Mouse (Mus musculus): Measurements from ENCODE around the gene Tmem189. TPM values are rescaled to one million over a fixed set of nuclear protein-coding genes. Genes with fewer than 3 reads are reported as not detected.

Tmem189 gene
- polyA plus RNA-seq, 1 experiment from 2014 or later, result 41.9 TPM

GRCm38 (mm10) chr2:167715008-167715407, 25.4 kb upstream of the Tmem189 start:
- Histone ChIP-seq H3K4me1 (replicated peaks) (no peaks in the 10 kb centered on the region), H3K36me3 (no peaks in the 10 kb centered on the region), H3K4me2 (no peak overlapping the region), H3K9ac (no peak overlapping the region), H3K9me3 (no peaks in the 10 kb centered on the region), H3K27ac (replicated peaks) (no peak overlapping the region), H3K4me3 (no peak overlapping the region), H3K27me3 (no peaks in the 10 kb centered on the region)
- no peak for ATAC-seq (ENCODE audit: low read depth)
- WGBS, result 68% methylated on average over 6 of the region's 6 CpGs

DNA sequence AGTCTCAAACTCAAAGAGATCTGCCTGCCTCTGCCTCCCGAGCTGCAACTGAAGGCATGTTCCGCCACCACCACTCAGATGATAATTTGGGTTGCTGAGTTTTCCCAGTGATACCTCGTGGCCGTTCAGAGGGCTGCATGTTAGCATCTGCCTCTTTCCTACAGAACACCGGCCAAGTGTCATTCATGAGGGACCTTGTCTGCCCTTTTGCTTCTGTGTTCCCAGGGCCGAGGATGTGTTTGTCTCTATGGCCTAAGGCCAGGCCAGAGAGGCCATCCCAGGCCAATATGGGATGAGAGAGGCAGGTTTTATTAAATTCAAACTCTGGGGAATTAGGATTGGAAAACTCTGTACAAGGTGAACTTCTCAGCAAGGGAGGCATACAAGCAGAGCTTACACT, 24.7 kb upstream of the Tmem189 start:
- WGBS, result 94% methylated on average over 6 of the region's 6 CpGs
- no peak overlapping the region for H3K9ac ChIP-seq
- no peaks in the 10 kb centered on the region for H3K27me3 ChIP-seq
- H3K4me2 ChIP-seq, result no peak overlapping the region
- no peak overlapping the region for H3K27ac ChIP-seq (replicated peaks)
- H3K36me3 ChIP-seq, result no peaks in the 10 kb centered on the region
- H3K4me1 ChIP-seq (replicated peaks), result no peaks in the 10 kb centered on the region
- H3K9me3 ChIP-seq, result no peaks in the 10 kb centered on the region
- ATAC-seq (ENCODE audit: low read depth), result no peak
- H3K4me3 ChIP-seq, result no peak overlapping the region

DNA sequence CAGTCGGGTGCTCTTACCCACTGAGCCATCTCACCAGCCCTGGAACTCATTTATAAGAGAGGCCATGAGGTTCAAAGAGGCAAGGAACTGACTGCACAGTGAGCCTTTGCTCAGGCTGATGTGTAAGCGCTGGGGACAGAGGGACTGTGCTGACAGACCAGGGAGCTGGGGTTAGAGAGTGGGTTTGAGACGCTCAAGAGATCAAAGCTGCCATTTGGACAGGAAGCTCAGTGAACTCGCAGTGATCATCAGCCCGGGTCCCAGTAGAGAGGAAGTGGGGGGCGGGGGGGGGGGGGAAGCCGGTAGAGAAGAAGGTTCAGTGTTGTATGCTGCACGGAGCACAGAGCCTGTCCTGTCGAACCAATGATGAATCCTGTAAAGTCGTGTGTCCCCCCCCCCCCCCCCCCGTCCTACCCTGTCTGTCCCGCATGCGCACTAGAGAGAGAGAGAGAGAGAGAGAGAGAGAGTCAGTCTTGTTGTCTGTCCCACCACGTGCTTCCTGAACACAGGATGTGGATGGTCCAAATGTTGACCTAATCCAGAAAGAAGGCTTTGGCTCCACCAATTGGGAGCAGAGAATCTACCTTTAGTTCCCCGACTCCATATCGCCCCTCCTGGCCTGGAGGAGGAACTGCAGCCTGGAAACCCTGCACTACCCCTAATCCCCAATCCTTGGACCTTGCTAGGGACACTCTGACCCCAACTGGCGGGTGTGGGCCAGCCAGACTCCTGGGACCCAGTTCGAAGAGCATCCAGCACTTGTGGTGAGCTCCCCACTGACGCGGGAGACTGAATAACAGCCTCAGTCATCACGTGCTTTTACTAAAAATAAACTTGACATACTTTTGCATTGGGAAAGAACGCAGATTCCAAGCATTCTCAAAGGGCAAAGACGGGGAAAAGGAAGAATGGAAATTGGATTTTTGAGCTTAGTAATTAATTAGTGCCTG, 23.5 kb upstream of the Tmem189 start:
- no peaks in the 10 kb centered on the region for H3K27me3 ChIP-seq
- no peak for ATAC-seq (ENCODE audit: low read depth)
- H3K4me3 ChIP-seq, result no peak overlapping the region
- no peak overlapping the region for H3K9ac ChIP-seq
- H3K4me2 ChIP-seq, result no peak overlapping the region
- H3K36me3 ChIP-seq, result no peaks in the 10 kb centered on the region
- H3K9me3 ChIP-seq, result no peaks in the 10 kb centered on the region
- no peak overlapping the region for H3K27ac ChIP-seq (replicated peaks)
- WGBS, result 82% methylated on average over 21 of the region's 23 CpGs
- no peaks in the 10 kb centered on the region for H3K4me1 ChIP-seq (replicated peaks)

GRCm38 (mm10) chr2:167710574-167710973, 21.0 kb upstream of the Tmem189 start:
- Histone ChIP-seq H3K27me3 (no peaks in the 10 kb centered on the region), H3K9ac (no peak overlapping the region), H3K4me1 (replicated peaks) (0 out of 2 replicates have a peak, but pooled peaks cover 6% of the 10 kb centered on the region), H3K36me3 (no peaks in the 10 kb centered on the region), H3K4me3 (no peak overlapping the region), H3K9me3 (no peaks in the 10 kb centered on the region), H3K4me2 (no peak overlapping the region), H3K27ac (replicated peaks) (no peak overlapping the region)
- ATAC-seq (ENCODE audit: low read depth), result no peak
- 54% methylated on average over 6 of the region's 6 CpGs for WGBS

- ATAC-seq (ENCODE audit: low read depth), result no peak
- 70% methylated on average over 6 of the region's 6 CpGs for WGBS
- no peak overlapping the region for H3K4me3 ChIP-seq
Observed at GRCm38 (mm10) chr2:167709969-167710368, 20.3 kb upstream of the Tmem189 start.

GRCm38 (mm10) chr2:167708373-167708772, 18.8 kb upstream of the Tmem189 start:
- Histone ChIP-seq H3K9me3 (no peaks in the 10 kb centered on the region), H3K4me1 (replicated peaks) (0 out of 2 replicates have a peak, but pooled peaks cover 6% of the 10 kb centered on the region), H3K9ac (no peak overlapping the region), H3K27ac (replicated peaks) (no peak overlapping the region), H3K27me3 (no peaks in the 10 kb centered on the region), H3K4me3 (no peak overlapping the region), H3K36me3 (no peaks in the 10 kb centered on the region), H3K4me2 (no peak overlapping the region)
- WGBS, result 67% methylated on average over 15 of the region's 15 CpGs
- no peak for ATAC-seq (ENCODE audit: low read depth)

More at GRCm38 (mm10) chr2:167709969-167710368, 20.3 kb upstream of the Tmem189 start:
- Histone ChIP-seq H3K27ac (replicated peaks) (no peak overlapping the region), H3K4me1 (replicated peaks) (0 out of 2 replicates have a peak, but pooled peaks cover 6% of the 10 kb centered on the region), H3K4me2 (no peak overlapping the region), H3K27me3 (no peaks in the 10 kb centered on the region), H3K36me3 (no peaks in the 10 kb centered on the region), H3K9me3 (no peaks in the 10 kb centered on the region), H3K9ac (no peak overlapping the region)

DNA sequence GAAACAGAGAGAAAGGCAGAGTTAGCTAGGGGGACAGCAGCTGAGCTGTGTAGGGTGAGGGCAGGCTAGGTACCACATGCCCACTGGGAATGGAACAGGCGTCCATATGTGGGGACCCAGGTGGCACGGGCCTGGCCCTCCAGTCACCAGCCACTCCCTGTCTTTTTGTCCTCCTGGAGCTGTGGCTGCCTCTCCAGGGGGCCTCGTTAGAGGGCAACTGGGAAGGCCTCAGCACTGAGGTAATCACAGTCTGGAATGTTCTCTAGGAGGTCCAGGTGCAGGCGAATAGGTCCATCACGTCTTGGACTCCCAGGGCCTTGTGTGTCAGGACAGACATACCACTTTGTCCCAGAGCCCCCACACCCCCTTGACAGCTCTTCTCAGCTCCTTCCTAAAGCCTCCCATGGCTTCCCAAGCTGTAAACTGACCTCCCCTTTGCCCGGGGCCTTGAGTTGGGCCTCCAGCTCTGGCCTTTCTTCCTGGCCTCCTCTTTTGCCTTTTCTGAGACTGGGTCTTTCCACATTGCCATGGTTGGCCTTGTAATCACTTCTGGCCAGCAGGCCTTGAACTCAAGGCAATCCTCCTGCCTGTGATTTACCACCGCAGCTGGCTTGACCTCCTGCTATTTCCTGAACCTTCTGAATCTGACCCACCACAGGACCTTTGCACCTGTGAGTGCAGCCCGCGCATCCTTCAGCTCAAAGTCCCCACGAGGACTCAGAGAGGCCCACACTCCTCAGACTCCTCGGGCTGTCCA, 16.7 kb upstream of the Tmem189 start:
- no peak for ATAC-seq (ENCODE audit: low read depth)
- H3K27ac ChIP-seq (replicated peaks), result no peak overlapping the region
- 71% methylated on average over 11 of the region's 11 CpGs for WGBS
- H3K27me3 ChIP-seq, result no peaks in the 10 kb centered on the region
- H3K36me3 ChIP-seq, result no peaks in the 10 kb centered on the region
- H3K9ac ChIP-seq, result no peak overlapping the region
- H3K4me2 ChIP-seq, result no peak overlapping the region
- H3K4me1 ChIP-seq (replicated peaks), result 0 out of 2 replicates have a peak, but pooled peaks cover 6% of the 10 kb centered on the region
- no peak overlapping the region for H3K4me3 ChIP-seq
- no peaks in the 10 kb centered on the region for H3K9me3 ChIP-seq

- WGBS, result 88% methylated on average over 4 of the region's 4 CpGs
- Histone ChIP-seq H3K27ac (replicated peaks) (no peak overlapping the region), H3K36me3 (no peaks in the 10 kb centered on the region), H3K4me3 (no peak overlapping the region), H3K27me3 (no peaks in the 10 kb centered on the region), H3K4me2 (no peak overlapping the region), H3K9ac (no peak overlapping the region), H3K4me1 (replicated peaks) (0 out of 2 replicates have a peak, but pooled peaks cover 6% of the 10 kb centered on the region), H3K9me3 (no peaks in the 10 kb centered on the region)
- ATAC-seq (ENCODE audit: low read depth), result no peak
Observed at GRCm38 (mm10) chr2:167704409-167704808, 14.8 kb upstream of the Tmem189 start.

- Histone ChIP-seq H3K27me3 (no peaks in the 10 kb centered on the region), H3K36me3 (no peaks in the 10 kb centered on the region), H3K4me2 (no peak overlapping the region), H3K27ac (replicated peaks) (no peak overlapping the region), H3K4me3 (no peak overlapping the region), H3K4me1 (replicated peaks) (0 out of 2 replicates have a peak, but pooled peaks cover 6% of the 10 kb centered on the region), H3K9me3 (no peaks in the 10 kb centered on the region), H3K9ac (no peak overlapping the region)
- no peak for ATAC-seq (ENCODE audit: low read depth)
- WGBS, result 80% methylated on average over 6 of the region's 6 CpGs
Observed at GRCm38 (mm10) chr2:167702126-167702525, 12.5 kb upstream of the Tmem189 start.

DNA sequence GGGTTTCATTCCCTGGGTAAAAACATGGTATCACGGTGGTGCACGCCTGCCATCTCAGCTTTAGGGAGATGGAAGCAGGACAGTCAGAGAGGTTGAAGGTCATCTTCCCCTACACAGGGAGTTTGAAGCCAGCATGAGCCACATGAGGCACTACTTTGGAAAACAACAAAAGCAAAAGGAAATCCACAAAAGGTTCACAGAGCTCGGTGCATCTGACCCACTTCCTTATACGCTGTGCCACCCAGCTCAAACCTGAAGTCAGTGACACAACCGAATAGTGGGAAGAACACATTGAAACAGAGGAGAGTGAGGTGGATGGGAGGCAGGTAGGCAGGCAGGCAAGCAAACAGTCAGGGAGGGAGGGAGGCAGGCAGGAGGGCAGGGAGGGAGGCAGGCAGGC, 11.8 kb upstream of the Tmem189 start:
- no peak overlapping the region for H3K4me3 ChIP-seq
- no peak overlapping the region for H3K27ac ChIP-seq (replicated peaks)
- H3K9me3 ChIP-seq, result no peaks in the 10 kb centered on the region
- H3K4me2 ChIP-seq, result no peak overlapping the region
- no peaks in the 10 kb centered on the region for H3K27me3 ChIP-seq
- 0 out of 2 replicates have a peak, but pooled peaks cover 6% of the 10 kb centered on the region for H3K4me1 ChIP-seq (replicated peaks)
- 70% methylated on average over 5 of the region's 5 CpGs for WGBS
- H3K36me3 ChIP-seq, result no peaks in the 10 kb centered on the region
- H3K9ac ChIP-seq, result no peak overlapping the region
- ATAC-seq (ENCODE audit: low read depth), result no peak

GRCm38 (mm10) chr2:167700018-167700417, 10.4 kb upstream of the Tmem189 start:
- Histone ChIP-seq H3K27ac (replicated peaks) (no peak overlapping the region), H3K4me2 (no peak overlapping the region), H3K9me3 (peaks cover 5% of the 10 kb centered on the region), H3K36me3 (no peaks in the 10 kb centered on the region), H3K4me1 (replicated peaks) (no peaks in the 10 kb centered on the region), H3K27me3 (no peaks in the 10 kb centered on the region), H3K4me3 (no peak overlapping the region), H3K9ac (no peak overlapping the region)
- ATAC-seq (ENCODE audit: low read depth), result no peak
- 83% methylated on average over 5 of the region's 5 CpGs for WGBS

DNA sequence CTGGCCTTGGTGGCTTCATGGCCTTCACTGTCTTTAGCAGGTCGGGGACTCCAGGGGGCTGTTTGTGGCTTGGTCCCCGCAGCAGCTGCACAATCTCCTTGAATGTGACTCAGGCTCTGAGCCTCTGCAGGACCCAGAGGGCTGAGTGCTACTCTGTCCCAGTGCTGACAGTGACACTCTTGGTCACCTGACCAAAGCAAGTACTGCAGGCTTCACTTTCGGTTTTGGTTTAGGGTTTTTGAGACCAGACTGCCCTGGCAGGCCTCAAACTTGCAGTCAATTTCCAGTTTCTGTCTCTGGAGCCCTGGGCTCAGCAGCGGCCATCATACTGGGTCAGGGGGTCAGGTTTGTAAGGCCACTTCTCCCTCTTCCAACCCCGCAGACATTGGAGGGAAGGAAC, 8.3 kb upstream of the Tmem189 start:
- Histone ChIP-seq H3K27ac (replicated peaks) (no peak overlapping the region), H3K9ac (no peak overlapping the region), H3K9me3 (peaks cover 6% of the 10 kb centered on the region), H3K27me3 (peaks cover 4% of the 10 kb centered on the region), H3K4me1 (replicated peaks) (no peaks in the 10 kb centered on the region), H3K4me2 (no peak overlapping the region), H3K36me3 (no peaks in the 10 kb centered on the region), H3K4me3 (no peak overlapping the region)
- no peak for ATAC-seq (ENCODE audit: low read depth)
- WGBS, result 62% methylated on average over 5 of the region's 5 CpGs

Data from neural tube, embryonic 13.5 days (tissue).